Mouse (Mus musculus): ENCODE results near the gene Tll2.

Gene Tll2

GRCm38 (mm10) chr19:41154681-41155080 is 52.0 kb downstream of the Tll2 start:
- peak; percentile 30 for DNase-seq

GRCm38 (mm10) chr19:41152462-41152861 is 54.2 kb downstream of the Tll2 start:
- DNase-seq = no peak

DNA sequence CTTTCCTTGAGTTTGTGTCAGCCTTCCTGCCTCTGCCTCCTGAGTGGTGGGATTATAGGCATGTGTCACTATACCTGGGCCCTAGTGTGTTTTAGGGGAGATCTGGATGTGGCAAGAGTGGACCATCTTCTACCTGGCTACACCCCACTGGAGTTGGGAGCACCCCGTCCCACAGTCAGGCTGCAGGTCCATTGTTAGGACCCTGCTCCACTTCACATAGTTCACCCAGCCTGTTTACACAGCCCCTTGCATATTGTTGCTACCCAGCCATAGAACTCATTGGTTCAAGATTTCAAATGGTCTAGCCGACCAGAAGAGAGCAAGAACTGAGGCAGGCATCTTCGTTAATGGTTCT is 54.6 kb downstream of the Tll2 start:
- DNase-seq = no peak

GRCm38 (mm10) chr19:41151321-41152015 is 55.2 kb downstream of the Tll2 start:
- peak; percentile 34 for DNase-seq

DNA sequence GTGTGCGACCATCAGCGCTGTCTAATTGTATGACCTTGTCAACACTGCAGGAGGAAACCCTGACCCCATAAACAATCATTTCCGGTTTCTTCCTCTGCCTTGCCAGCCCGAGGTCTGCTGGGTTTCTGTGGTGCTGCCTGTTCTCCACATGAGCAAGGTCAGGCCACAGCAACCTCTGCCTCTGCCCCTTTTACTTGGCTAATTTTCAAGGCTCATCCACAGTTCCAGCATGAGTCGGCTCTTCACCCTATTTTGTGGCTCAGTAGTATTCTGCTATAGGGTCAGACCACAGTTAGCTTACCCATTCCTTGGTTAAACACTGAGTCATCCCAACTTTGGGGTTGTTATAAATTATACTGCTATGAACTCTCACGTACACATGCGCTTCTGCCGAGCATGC is 65.7 kb downstream of the Tll2 start:
- DNase-seq = no peak

GRCm38 (mm10) chr19:41139629-41140028 is 67.0 kb downstream of the Tll2 start:
- DNase-seq = peak; percentile 30

GRCm38 (mm10) chr19:41123009-41123408 is 83.6 kb downstream of the Tll2 start:
- no peak for DNase-seq

DNA sequence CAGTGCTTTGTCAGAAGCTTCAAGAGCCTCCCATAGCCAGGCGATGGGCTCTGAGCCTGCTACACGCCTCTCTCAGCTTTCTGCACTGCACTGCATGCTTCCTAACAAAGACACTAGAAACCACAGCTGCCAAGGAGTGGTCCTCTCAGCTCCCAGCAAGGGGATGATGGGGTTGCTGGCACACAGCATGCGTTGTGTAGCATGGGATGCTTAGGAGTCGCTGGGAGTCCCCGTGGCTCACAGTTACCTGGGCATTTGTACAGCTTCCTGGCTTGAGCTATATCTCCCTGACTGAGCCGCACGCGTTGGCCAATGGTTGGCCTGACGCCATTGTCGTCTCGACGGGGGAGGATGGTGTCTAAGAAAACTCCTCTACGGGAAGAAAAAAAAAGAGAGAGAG is 86.7 kb downstream of the Tll2 start:
- no peak for DNase-seq

DNA sequence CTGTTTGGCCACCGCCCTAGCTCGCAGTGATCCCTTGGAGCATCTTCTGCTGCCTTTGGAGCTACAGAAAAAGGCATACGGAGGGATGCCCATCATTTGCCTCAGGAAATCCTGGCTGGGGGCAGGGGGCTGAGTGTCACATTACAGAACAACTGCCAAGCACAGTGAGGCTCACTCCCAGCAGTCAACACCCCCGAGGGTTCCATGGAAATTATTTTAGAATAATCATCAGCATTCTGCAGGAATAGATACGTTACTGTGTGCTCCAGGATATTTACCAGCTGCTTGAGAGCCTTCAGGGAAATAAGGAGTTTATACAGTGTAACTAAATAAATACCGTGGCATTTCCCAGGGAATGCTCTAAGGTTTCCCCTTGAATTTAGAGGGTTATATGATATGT is 88.3 kb downstream of the Tll2 start:
- no peak for DNase-seq

- DNase-seq = no peak
Observed at GRCm38 (mm10) chr19:41117334-41117733, 89.3 kb downstream of the Tll2 start.

- DNase-seq = no peak
Observed at GRCm38 (mm10) chr19:41114611-41115010, 92.0 kb downstream of the Tll2 start.

DNA sequence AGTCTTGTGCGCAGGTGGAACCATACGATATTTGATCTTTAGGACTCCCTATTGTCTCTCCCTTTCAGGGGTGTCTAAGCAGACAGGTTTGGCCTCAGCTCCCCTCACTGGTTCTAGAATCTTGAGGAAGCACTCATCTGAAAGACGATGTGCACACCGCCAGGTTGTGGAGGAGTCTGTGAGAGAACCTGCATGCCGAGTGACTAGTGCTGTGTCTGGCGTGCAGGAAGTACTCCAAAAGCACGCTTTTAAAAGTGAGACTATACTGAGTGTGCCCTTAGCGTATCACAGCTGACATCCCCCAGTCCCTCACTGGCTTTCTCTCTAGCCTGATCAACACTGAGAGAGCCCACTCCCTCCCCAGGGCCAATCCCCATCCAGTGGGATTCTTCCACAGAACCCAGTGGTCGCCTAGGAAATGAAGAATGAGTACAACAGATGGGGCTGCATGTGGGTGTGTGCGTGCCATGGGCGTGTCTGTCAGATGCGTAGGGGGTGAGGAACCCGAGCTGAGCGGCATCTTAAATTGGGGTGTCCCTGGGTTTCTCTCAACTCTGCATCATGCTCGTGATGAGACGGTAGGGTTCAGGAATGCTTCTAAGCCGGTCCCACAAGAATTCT is 92.6 kb downstream of the Tll2 start:
- no peak for DNase-seq

GRCm38 (mm10) chr19:41112609-41113008 is 94.0 kb downstream of the Tll2 start:
- DNase-seq = no peak

- no peak for DNase-seq
Observed at GRCm38 (mm10) chr19:41109991-41110390, 96.6 kb downstream of the Tll2 start.

DNA sequence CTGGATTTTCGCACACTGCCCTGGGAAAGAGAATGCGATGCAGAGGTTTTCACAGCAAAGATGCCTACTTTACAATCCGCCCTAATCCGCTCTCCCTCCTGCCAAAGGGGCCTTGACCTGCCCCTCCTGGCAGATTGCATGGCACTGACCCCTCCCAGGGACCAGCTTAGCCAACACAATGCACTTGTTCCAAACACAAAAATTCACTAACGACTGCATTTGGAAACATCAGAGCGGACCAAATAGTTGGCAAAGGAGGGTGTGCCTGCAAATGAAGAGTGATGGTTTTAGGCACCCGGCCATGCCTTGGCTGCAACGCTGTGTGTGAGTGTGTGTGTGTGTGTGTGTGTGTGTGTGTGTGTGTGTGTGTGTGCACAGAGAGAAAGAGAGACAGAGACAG is 97.1 kb downstream of the Tll2 start:
- DNase-seq = no peak

DNA sequence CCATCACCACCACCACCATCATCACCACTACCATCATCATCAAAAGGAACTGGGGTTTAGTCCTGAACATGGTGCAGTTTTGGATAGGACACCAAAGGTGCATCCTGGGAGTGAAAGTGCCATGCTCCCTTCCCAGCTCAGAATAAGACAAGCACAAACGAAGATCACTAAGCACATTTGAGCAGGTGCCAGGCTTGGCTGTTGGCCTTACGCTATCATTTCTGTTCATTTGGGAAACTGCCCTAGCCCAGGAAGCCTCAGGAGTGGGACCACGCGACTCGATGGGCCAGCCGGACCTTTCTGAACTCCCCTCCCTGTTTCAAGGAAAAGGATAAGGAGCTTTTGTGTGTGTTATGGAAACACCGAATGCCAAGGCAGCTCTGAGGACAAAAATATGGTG is 98.0 kb downstream of the Tll2 start:
- no peak for DNase-seq

GRCm38 (mm10) chr19:41107530-41107929 is 99.1 kb downstream of the Tll2 start:
- no peak for DNase-seq

GRCm38 (mm10) chr19:41104922-41105321 is 101.7 kb downstream of the Tll2 start:
- DNase-seq = peak; percentile 44

DNA sequence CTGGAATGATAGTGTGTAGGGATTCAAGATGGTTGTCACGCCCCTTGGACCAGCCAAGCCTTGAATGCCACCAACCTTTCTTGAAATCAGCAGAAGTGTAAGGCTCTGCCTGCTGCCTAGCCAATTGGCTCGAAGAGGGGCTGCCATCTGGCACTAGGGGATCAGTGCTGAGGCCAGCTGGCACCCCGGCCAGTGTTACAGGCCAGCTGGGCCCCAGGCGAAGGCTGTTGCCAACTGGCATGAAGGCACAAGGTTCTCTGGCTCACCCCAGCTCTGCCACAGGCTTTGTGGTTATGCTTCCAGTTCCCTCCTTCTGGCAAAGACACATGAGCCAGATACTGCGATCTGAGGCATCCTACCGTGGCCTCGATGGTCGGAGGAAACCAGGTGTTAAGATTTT is 105.2 kb downstream of the Tll2 start:
- no peak for DNase-seq

GRCm38 (mm10) chr19:41100863-41101262 is 105.8 kb downstream of the Tll2 start:
- no peak for DNase-seq

- no peak for DNase-seq
Observed at GRCm38 (mm10) chr19:41097038-41097437, 109.6 kb downstream of the Tll2 start.

GRCm38 (mm10) chr19:41091901-41092300 is 114.7 kb downstream of the Tll2 start:
- no peak for DNase-seq

- peak; percentile 74 for DNase-seq
Observed at GRCm38 (mm10) chr19:41089833-41090232, 116.8 kb downstream of the Tll2 start.

DNA sequence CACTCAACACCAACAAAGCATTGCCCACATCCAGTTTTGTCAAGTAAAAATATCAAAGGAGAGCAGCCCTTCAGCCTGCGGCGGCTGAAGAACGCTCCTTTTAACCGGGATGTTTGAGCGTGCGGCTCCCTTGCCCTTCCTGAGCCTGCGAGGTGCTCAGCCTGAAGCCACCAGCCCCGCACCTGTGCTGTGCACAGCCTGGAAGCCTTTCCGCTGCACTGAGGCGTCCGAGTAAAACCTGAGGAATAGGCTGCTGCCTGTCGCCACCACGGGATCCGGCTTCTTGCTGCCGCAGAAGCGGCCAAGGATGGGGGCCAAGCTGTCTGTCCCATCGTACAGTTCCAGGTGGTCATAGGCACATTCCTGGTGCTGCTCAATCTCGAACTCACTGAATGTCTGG is 118.1 kb downstream of the Tll2 start:
- no peak for DNase-seq

DNA sequence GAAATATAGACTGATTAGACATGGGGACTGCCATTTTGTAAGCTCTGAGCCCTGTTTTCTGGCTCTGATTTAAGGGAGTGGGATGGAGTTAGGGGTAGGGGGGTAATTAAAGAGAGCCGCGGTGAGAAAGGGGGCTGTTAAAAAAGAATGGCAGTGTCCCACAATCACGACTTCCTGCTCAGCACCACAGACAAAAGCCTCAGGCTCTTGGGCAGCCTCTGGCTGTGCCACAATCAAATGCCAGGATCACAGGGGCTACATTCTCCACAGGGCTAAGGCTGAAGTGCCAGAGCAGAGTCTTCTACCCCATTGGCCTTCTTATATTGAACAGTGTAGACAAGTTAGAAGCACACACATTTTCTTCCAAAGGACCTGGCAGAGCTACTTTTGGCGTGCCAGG is 118.7 kb downstream of the Tll2 start:
- DNase-seq = no peak

Data from kidney, postnatal 10 days (tissue).